Mouse (Mus musculus): ENCODE measurements around the gene T. TPM values are rescaled to one million over a fixed set of nuclear protein-coding genes. Genes with fewer than 3 reads are reported as not detected.

The T gene
- total RNA-seq, 2 experiments from 2014 or later: not detected

DNA sequence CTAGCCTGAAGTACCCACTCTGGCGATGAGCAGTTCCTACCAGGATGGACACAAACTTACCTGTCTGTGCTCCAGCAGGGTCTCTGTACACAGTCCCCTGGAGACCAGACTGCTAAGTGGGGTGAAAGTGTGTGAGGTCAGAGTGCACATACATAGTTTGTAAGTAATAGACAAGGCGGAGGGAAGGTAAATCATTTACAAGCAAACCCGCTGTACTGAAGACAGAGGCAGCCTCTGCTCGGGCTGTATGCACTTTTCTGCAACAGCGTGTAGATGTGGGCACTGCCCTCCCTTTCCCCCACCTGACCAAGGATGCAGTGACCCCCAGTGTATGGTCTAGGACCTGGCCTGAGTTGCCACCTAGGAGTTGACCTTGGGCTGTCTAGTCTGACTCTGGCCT is 20.6 kb upstream of the T start:
- no peak overlapping the region for H3K27ac ChIP-seq
- no peak for DNase-seq (ENCODE audit: low spot score in 2 of 2)
- no peak for TF ChIP-seq CTCF (conservative IDR thresholded peaks at IDR 0.05)
- no peak overlapping the region for H3K4me3 ChIP-seq

DNA sequence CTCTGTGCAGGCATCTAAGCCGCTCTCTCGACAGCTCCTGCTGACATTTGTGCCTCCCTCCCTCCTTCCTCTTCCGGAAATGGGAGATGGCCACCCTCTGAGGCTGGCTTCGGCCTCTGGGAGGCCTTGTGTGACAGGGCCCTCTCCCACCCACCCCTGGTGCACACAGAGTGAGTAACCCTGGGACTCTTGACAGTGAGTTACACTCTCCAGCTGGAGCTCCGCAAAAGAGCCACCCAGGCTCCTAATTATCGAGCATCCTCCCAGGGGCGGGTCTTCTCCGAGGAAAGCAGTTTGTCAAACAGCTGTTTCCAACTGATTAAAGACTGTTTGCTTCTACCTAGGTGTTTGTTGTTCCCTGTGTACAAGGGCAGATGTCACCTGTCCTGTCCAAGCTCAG is 18.7 kb upstream of the T start:
- no peak for DNase-seq (ENCODE audit: low spot score in 2 of 2)
- no peak for TF ChIP-seq CTCF (conservative IDR thresholded peaks at IDR 0.05)
- no peak overlapping the region for H3K27ac ChIP-seq
- H3K4me3 ChIP-seq: no peak overlapping the region

DNA sequence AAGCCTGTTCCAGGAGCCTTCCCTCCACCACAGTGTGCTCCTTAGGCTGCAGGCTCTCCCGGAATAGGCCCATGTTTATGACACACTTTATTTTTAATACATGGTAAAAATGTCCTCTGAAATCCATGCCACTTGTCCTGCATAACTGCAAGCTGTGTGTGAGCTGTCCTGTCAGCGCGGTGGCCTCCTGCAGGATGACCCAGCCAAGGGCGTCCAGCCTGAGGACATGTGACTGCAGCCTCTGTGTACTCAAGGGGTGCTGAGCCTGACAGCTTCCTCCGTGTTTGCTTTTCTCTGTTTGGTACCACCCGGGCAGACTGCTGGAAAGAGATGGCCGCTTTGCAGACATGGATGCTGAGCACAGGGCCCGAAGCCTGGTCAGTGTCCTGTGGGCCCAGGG is 17.4 kb upstream of the T start:
- no peak for TF ChIP-seq CTCF (conservative IDR thresholded peaks at IDR 0.05)
- no peak for DNase-seq (ENCODE audit: low spot score in 2 of 2)
- no peak overlapping the region for H3K4me3 ChIP-seq
- H3K27ac ChIP-seq: no peak overlapping the region

DNA sequence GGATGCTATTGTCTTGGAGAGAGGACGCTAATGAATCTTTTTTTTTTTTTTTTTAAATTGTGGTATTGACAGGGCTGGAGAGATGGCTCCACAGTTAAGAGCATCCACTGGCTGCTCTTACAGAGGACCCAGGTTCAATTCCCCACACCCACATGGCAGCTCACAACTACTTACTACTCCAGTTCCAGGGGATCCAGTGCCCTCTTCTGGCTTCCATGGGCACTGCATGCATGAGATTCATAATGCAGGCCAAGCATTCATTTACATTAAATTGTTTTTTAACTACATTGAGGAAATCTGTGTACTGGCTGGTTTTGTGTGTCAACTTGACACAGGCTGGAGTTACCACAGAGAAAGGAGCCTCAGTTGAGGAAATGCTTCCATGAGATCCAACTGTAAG is 13.5 kb upstream of the T start:
- Histone ChIP-seq H3K27ac (no peak overlapping the region), H3K4me3 (no peak overlapping the region)
- no peak for DNase-seq (ENCODE audit: low spot score in 2 of 2)
- TF ChIP-seq CTCF (conservative IDR thresholded peaks at IDR 0.05): peak; percentile 64

DNA sequence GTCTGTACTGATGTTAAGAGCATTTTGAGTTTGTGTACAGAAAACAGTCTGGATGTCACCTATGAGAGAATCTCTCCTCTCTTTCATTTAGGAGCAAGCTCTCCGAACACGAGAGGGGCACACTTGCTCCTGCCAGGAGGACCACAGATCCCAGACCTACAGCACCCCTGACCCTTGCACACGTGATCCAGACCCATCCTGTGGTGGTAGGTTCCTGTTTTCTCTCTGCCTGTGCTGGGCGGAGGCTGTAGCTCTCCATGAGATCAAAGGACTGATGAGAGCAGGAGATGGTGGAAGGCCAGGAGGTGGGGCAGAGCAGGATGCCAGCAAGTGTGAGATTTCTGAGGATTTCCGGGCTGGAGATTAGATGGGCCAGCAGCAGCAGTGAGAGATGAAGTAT is 12.7 kb upstream of the T start:
- Histone ChIP-seq H3K4me3 (no peak overlapping the region), H3K27ac (no peak overlapping the region)
- no peak for DNase-seq (ENCODE audit: low spot score in 2 of 2)
- TF ChIP-seq CTCF (conservative IDR thresholded peaks at IDR 0.05): no peak

DNA sequence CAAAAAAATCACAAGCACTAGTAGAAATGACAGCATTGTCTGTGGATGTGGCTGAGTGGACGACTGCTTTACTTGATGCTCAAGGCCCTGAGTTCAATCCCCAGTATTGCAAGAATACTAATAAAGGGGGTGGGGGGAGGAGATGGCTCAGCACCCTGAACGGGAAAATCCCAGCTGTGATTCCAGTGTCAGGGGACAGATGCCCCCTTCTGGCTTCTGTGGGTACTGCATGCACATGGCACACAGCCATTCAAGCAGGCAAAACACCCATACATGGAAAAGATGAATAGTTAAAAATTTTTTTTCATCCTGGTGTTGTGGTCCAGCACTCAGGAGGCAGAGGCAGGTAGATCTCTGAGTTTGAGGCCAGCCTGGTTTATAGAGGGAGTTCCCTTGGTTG is 10.9 kb upstream of the T start:
- Histone ChIP-seq H3K27ac (no peak overlapping the region), H3K4me3 (no peak overlapping the region)
- peak in 1 of 2 experiments; percentile 33 for DNase-seq (ENCODE audit: low spot score in 2 of 2)
- peak; percentile 79 for TF ChIP-seq CTCF (conservative IDR thresholded peaks at IDR 0.05)

DNA sequence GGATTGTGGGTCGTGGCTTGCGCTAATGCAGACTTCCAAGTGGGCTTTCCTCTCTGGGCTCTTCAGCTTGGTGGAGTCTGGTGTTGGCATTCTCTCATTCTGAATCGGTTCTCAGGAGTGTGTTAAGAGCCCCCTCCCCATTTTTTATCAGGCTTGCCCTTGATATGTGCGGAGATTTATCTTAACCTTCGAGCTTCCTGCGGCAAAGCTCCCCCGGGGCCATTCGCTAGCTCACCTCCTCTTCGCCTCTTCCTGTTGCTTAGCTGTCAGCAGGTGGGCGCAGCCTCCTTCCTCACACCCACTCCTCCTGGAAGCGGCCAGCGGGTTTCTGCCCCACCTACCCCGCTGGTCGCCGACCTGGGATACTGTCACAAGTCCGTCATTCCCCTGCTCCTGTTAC is 4.8 kb upstream of the T start:
- TF ChIP-seq CTCF (conservative IDR thresholded peaks at IDR 0.05): no peak
- no peak overlapping the region for H3K4me3 ChIP-seq
- DNase-seq (ENCODE audit: low spot score in 2 of 2): no peak
- no peak overlapping the region for H3K27ac ChIP-seq

DNA sequence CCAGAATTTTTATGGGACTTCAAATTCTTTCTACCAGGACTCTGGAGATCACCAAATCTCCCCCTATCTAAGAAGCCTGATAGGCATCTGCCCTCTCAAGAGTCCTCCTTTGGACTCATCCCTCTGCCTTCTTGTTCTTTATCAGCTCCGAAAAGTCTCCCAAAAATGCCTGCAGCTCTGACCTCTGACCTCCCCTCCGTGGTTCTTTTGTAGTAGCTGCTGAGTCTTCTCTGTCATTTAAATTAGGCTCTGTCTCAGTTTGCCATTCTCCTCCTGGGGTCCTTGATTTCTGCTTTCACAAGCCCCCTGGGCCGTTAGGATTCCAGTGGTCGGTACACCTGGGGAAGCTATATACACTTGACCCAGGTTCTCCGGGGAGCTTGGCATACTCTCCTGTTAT is 4.3 kb upstream of the T start:
- no peak for TF ChIP-seq CTCF (conservative IDR thresholded peaks at IDR 0.05)
- H3K4me3 ChIP-seq: no peak overlapping the region
- DNase-seq (ENCODE audit: low spot score in 2 of 2): no peak
- H3K27ac ChIP-seq: no peak overlapping the region

DNA sequence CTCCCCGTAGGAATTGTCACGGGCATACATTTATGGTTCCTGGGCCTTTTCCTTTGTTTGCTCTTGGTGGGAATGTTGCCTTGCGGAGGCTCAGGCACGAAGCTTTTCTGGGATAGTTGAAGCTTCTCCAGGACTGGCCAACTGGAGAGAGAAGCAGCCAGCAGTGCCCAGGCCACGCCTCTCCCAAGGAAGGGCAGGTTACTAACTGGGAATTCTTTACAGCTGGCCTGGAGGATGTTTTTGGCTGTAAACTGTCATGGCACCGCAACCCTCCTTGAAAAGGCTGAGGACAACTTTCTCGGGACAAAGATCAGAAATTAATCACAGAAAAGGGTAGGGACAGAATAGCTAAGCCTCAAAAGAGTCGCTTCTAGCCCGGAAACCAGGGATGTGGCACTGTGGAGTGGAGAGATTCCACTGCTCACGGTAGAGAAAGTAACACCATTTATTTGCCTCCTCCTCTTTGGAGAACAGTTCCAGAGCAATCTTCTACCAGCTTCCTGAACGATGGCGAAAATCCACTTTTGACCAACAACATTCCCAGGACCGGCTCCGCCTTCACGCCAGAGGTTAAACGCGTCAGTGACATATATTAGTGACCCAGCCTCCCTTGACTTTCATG is 1.9 kb upstream of the T start:
- no peak overlapping the region for H3K4me3 ChIP-seq
- H3K27ac ChIP-seq: no peak overlapping the region
- no peak for TF ChIP-seq CTCF (conservative IDR thresholded peaks at IDR 0.05)
- no peak for DNase-seq (ENCODE audit: low spot score in 2 of 2)

DNA sequence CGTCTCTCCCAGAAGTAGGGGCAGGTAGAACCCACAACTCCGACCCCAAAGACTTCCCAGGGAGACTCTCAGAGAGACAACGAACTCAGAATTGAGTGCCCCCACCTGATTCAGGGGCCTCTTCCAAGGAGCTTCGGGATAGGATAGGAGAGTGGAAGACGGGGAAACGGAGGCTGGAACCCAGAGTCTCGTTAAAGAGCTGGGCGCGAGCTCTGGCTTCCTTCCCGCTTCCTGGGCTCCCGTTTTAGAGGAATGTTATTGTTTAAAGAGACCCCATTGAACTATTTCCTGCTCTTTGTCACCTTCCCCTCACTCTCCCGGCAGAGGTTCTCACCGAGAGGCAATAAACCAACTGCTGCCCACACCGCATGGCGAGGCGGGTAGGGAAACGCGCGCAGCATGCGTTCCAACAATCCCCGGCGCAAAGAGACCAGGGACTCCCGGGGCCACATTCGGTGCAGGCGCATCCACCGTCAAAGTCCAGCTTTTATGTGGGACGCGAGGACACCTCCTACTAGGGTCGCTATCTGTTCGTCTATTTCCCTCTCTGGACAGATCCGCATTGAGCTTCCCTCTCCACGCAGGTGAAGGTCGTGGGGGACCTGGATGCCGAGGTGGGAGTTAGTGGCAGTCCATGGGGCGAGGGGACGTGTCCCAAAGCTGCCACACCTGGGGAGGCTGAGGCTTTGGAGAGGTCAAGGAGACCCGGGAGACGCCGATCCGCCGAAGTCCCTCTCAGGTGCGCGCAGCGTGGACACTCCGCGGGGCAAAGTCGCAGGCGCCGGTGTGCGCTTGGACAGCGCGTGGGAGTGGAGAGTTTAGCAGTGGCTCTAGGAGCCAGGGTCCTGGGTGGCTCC is 874 bp upstream of the T start:
- H3K27ac ChIP-seq: no peak overlapping the region
- no peak for DNase-seq (ENCODE audit: low spot score in 2 of 2)
- TF ChIP-seq CTCF (conservative IDR thresholded peaks at IDR 0.05): no peak
- peak overlapping the region; percentile 8; the same call in 1 of the 2 replicates for H3K4me3 ChIP-seq

DNA sequence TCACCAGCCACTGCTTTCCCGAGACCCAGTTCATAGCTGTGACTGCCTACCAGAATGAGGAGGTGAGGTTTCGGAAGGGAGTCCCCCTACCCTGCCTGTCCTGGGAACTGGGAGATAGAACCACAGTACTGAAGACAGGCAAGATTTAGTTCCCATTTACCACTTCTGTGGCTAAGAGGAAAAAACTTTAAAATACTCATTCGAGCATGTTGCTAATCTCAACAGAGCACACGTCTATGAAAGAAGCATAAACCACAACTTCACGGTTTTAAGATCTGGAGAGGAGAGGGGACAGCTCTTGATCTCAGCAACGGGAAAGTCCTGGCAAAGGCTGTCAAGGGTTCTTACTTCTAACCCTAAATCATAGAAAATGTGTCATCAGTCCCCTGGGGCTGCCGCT is 2.0 kb downstream of the T start:
- no peak for DNase-seq (ENCODE audit: low spot score in 2 of 2)
- no peak for TF ChIP-seq CTCF (conservative IDR thresholded peaks at IDR 0.05)
- no peak overlapping the region for H3K4me3 ChIP-seq
- H3K27ac ChIP-seq: no peak overlapping the region

DNA sequence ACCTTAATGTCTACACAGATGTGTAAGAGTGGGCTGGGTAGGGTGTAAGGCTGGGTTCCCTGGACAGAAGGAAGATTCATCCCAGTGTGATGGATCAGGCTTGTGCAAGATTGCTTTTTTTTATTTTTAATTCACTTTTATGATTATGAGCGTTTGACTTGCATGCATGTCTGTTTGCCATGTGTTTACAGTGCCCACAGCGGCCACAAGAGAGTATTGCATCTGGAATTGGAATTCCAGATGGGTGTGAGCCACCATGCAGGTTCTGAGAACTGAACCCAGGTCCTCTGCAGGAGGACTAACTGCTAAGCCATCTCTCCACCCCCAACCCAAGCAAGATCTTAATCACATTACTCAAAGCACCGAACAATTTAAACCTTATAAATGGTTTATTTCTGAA is 9.8 kb downstream of the T start:
- H3K4me3 ChIP-seq: no peak overlapping the region
- no peak overlapping the region for H3K27ac ChIP-seq
- TF ChIP-seq CTCF (conservative IDR thresholded peaks at IDR 0.05): peak; percentile 64
- DNase-seq (ENCODE audit: low spot score in 2 of 2): no peak

DNA sequence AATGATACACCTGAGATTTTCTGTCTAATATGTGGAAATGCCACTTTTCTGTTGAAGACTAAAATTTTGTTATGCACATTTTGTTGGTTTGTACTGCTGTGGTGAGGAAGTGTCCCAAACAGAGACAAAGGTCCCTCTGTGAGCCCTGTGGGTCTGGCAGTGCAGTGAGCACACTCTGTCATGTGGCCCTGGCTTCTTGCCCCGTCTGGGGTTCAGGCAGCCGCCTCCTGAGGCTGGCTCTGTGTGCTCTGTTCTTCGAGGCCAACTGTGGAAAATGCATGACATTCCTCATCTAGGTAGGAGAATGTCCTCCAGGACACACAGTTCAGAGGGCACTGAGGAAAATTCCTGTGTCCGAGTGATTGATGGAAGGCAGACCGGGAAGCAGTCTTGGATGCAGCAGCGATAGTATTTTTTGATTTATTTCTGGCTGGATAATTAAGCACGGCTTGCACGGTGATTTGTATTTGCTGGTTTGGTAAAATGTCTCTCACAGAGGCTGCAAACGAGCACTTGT is 13.5 kb downstream of the T start:
- no peak for DNase-seq (ENCODE audit: low spot score in 2 of 2)
- no peak overlapping the region for H3K27ac ChIP-seq
- TF ChIP-seq CTCF (conservative IDR thresholded peaks at IDR 0.05): no peak
- H3K4me3 ChIP-seq: no peak overlapping the region

DNA sequence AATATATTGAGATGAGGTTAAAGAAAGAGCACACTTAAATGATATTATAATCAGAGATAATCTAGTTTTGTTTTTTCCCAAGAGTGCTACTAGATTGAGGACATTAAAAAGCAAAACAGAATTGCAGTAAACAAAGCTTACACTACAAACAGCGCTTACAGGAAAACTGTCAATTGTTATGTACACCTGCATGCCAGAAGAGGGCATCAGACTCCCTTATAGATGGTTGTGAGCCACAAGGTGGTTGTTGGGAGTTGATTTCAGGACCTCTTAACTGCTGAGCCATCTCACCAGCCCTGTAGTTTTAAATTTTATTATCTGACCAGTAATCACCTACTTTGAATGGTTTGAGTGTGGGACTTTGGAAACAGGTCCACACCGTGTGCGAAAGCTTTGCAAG is 14.1 kb downstream of the T start:
- no peak overlapping the region for H3K4me3 ChIP-seq
- no peak overlapping the region for H3K27ac ChIP-seq
- peak; percentile 65 for TF ChIP-seq CTCF (conservative IDR thresholded peaks at IDR 0.05)
- DNase-seq (ENCODE audit: low spot score in 2 of 2): no peak

Measured in layer of hippocampus, adult 2 months (tissue).